Mouse (Mus musculus): Measurements from ENCODE around the gene Setd4.

Setd4 gene

DNA sequence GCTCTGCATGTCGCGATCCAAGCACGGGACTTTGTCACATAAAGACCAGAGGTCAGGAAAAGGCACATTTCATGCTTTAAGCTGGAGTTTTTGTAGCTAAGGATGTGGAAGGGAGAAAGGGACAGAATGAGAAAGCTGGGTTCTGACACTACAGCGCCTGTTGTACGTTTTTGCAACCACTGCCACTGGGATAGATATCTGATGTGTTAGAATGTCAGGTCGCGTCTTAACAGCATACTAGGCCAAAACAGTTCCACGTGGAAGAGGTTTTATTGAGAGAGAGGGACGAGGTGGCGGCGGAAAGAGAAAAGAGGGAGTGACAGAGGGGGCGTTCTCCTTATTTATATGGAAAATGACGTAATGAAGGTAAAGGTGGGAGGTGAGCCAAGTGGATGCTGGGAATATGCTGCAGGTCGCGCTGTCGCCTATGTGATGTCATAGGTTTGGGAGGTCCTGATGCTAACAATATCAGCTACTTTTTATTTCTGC, 662 bp upstream of the Setd4 start:
- DNase-seq (ENCODE audit: low read depth, low spot score): peak; percentile 13
- H3K27me3 ChIP-seq (ENCODE audit: control insufficient read depth, insufficient read depth, low read length, poor library complexity, severe bottlenecking): no peaks in the 10 kb centered on the region
- H3K36me3 ChIP-seq (ENCODE audit: control insufficient read depth, insufficient read depth, low read length, poor library complexity, severe bottlenecking): no peaks in the 10 kb centered on the region

DNA sequence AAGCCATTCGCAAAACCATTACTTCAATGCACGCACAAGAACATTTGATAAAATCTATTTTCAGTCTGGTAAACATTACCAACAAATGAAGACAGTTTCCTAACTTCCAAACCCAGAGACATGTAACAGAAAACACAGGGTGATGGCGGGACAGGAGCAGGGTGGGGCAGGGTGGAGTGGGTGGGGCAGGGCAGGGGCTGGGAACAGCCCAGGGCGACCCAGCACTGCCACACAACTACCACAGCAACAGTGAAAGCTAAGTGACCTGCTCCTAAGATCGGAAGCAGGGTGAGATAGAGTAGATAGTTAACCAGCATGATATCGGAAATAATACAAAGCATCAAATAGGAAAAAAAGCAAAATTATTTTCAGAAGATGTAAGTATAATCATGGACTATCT, 4.4 kb downstream of the Setd4 start:
- Histone ChIP-seq H3K27me3 (ENCODE audit: control insufficient read depth, insufficient read depth, low read length, poor library complexity, severe bottlenecking) (no peaks in the 10 kb centered on the region), H3K36me3 (ENCODE audit: control insufficient read depth, insufficient read depth, low read length, poor library complexity, severe bottlenecking) (no peaks in the 10 kb centered on the region)
- no peak for DNase-seq (ENCODE audit: low read depth, low spot score)

DNA sequence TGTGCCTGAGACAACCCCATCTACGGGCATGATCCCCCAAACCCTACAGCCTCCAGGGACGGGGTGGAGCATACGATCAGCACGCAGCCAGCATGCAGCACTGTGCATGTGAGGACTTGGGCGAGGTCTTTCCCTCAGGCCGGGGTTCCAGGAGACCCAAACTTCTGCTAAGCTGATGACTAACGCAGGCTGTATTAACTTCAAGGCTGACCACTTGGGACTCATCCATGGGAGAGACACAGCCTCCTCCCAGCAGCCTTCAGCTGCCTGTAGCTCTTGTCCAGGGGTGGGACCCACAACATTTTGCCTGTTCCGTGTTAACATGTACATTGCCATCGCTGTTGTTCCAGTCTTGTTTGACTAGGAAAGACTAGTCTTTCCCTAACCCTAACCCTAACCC, 6.3 kb downstream of the Setd4 start:
- H3K27me3 ChIP-seq (ENCODE audit: control insufficient read depth, insufficient read depth, low read length, poor library complexity, severe bottlenecking): no peaks in the 10 kb centered on the region
- DNase-seq (ENCODE audit: low read depth, low spot score): no peak
- peaks cover 2% of the 10 kb centered on the region for H3K36me3 ChIP-seq (ENCODE audit: control insufficient read depth, insufficient read depth, low read length, poor library complexity, severe bottlenecking)

DNA sequence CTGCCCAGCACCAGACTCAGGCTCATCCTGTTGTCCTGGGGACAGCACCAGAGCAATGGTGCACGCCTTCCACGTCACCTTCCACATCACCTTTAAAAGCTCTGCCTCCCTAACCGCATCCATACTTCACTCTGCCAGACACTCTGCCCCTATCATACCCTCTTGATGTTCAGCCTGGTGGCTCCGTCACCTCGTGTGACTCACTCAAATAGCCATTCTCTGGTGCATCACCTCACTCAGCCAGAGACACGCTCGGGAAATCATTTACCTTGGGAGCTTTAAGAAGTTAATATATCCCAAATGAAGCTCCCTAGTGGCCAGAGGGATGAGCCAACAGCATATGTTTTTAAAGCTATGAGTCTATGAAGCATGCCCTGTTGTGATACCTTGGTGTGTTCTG, 7.1 kb downstream of the Setd4 start:
- DNase-seq (ENCODE audit: low read depth, low spot score): no peak
- peaks cover 2% of the 10 kb centered on the region for H3K36me3 ChIP-seq (ENCODE audit: control insufficient read depth, insufficient read depth, low read length, poor library complexity, severe bottlenecking)
- no peaks in the 10 kb centered on the region for H3K27me3 ChIP-seq (ENCODE audit: control insufficient read depth, insufficient read depth, low read length, poor library complexity, severe bottlenecking)

DNA sequence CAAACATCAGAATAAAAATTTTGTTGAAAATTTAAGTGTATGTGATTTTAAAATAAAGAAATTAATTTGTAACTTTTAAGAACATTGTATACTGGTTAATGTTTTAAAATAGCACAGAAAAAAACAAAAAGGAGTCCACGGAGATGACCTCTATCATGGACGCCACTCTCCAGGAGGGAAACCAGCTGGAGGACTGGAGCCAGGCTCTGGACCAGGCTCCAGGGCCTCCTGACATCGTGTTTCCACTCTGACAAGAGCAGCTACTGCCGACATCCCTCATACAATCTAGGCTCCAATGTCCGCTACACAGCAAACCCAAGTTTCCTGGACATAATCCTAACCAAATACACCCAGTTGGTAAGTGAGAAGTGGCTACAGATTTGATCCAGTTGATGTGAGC, 8.1 kb downstream of the Setd4 start:
- Histone ChIP-seq H3K36me3 (ENCODE audit: control insufficient read depth, insufficient read depth, low read length, poor library complexity, severe bottlenecking) (peaks cover 2% of the 10 kb centered on the region), H3K27me3 (ENCODE audit: control insufficient read depth, insufficient read depth, low read length, poor library complexity, severe bottlenecking) (no peaks in the 10 kb centered on the region)
- DNase-seq (ENCODE audit: low read depth, low spot score): no peak

DNA sequence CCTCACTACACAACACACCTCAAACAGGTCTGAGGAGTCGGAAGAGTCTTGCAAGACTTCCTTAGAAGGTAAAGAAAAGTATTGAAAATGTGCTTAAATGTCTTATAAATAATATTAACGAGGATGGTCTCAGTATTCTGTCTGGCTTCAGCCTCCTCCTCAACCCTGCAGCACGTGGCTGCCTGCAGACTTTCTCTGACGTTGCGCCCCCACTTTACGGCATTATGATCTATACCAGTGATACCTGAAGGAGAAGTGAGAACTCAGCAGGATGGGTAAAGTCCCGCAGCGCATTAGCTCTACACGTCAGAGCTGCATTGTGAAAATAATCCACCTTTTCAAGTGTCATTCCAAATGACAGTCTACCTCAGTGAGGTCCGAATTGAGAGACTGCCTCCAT, 9.4 kb downstream of the Setd4 start:
- Histone ChIP-seq H3K36me3 (ENCODE audit: control insufficient read depth, insufficient read depth, low read length, poor library complexity, severe bottlenecking) (peaks cover 5% of the 10 kb centered on the region), H3K27me3 (ENCODE audit: control insufficient read depth, insufficient read depth, low read length, poor library complexity, severe bottlenecking) (no peaks in the 10 kb centered on the region)
- DNase-seq (ENCODE audit: low read depth, low spot score): no peak

DNA sequence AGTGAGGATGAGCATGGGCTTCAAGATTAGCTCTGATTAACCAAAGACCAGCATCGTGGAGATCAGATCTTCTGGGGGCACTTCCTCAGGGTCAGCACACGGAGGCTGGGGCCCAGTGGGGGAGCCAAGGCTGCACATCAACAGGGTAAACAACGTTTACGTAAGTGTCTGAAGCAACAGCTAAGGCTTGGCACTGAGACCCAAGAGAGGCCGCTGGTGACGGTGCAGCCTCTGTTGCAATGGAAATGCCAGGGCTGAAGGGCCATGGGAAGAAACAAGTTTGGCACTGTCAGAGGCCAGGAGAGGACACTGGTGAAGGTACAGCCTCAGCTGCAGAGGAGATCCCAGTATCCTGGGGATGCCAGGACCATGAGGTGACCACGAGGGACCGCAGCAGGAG, 10.5 kb downstream of the Setd4 start:
- H3K36me3 ChIP-seq (ENCODE audit: control insufficient read depth, insufficient read depth, low read length, poor library complexity, severe bottlenecking): peaks cover 5% of the 10 kb centered on the region
- H3K27me3 ChIP-seq (ENCODE audit: control insufficient read depth, insufficient read depth, low read length, poor library complexity, severe bottlenecking): no peaks in the 10 kb centered on the region
- DNase-seq (ENCODE audit: low read depth, low spot score): no peak

DNA sequence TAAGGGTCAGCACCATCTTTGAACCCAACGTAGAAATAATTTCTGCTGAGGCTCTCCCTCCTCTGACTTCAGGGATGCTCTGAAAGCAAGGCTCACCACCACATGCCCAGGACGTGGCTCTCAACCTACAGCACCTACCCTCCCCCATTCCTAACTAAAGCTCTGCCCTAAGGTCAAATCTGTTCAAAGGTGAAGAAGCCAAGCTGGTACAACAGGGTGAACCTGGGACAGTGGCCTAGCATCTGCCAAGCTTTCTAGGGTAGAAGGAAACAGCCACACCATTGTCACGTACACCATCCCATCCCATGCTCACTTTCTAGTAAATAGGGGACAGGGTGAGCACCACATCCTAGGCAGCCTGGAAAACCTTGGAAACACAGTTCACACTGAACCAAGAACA, 11.2 kb downstream of the Setd4 start:
- no peaks in the 10 kb centered on the region for H3K27me3 ChIP-seq (ENCODE audit: control insufficient read depth, insufficient read depth, low read length, poor library complexity, severe bottlenecking)
- peaks cover 5% of the 10 kb centered on the region for H3K36me3 ChIP-seq (ENCODE audit: control insufficient read depth, insufficient read depth, low read length, poor library complexity, severe bottlenecking)
- no peak for DNase-seq (ENCODE audit: low read depth, low spot score)

DNA sequence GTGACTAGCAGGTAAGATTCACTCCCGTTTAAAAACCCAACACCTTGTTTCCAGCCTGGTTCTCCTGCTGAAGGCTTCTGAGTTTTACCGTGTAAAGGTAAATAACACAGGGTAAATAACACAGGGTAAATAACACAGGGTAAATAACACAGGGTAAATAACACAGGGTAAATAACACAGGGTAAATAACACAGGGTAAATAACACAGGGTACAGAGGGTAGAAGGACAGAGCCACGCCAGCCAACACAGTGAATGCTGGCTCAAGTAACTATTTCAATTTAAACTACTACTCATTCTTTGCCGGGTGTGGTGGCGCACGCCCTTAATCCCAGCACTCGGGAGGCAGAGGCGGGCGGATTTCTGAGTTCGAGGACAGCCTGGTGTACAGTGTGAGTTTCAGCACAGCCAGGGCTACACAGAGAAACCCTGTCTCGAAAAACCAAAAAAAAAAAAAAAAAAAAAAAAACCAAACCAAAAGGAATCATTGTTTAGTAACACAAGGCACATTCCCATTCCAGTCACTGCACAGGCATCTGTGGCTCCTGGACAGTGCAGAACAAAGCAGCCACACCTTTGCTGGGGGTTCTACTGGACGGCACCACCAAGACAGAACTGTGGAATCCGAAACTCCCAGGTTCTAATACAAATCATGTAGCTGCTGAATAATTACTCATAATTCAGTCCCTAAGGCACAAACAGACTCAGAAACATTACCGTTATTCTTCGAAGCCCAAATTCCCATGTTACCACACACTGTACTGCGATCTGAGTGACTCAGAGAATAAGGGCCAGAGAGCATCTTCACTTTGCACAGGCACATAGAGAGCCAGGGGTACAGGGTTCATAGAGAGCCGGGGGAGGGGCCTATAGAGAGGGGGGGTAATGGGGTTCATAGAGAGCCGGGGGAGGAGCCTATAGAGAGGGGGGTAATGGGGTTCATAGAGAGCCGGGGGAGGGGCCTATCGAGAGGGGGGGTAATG, 12.1 kb downstream of the Setd4 start:
- Histone ChIP-seq H3K27me3 (ENCODE audit: control insufficient read depth, insufficient read depth, low read length, poor library complexity, severe bottlenecking) (no peaks in the 10 kb centered on the region), H3K36me3 (ENCODE audit: control insufficient read depth, insufficient read depth, low read length, poor library complexity, severe bottlenecking) (peaks cover 5% of the 10 kb centered on the region)
- no peak for DNase-seq (ENCODE audit: low read depth, low spot score)

DNA sequence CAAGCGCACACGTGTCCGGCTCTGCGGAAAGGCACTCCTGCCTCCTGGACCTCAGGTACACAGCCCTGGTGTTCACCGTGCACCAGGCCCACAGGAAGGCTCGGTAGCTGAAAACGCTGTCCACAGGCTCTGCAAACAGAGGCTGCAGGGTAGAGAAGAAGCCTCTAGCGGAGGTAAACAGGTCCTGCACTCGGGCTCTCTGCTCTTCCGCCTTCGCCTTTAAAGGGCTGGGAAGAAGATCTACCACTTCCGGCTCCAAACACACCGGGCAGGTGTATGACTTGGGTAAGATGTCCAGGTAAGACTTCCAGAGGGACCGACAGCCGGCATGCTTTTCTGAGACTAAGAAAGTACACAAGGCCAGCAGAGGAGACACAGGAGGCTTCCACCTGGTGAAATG, 12.9 kb downstream of the Setd4 start:
- Histone ChIP-seq H3K27me3 (ENCODE audit: control insufficient read depth, insufficient read depth, low read length, poor library complexity, severe bottlenecking) (no peaks in the 10 kb centered on the region), H3K36me3 (ENCODE audit: control insufficient read depth, insufficient read depth, low read length, poor library complexity, severe bottlenecking) (peaks cover 5% of the 10 kb centered on the region)
- DNase-seq (ENCODE audit: low read depth, low spot score): no peak

DNA sequence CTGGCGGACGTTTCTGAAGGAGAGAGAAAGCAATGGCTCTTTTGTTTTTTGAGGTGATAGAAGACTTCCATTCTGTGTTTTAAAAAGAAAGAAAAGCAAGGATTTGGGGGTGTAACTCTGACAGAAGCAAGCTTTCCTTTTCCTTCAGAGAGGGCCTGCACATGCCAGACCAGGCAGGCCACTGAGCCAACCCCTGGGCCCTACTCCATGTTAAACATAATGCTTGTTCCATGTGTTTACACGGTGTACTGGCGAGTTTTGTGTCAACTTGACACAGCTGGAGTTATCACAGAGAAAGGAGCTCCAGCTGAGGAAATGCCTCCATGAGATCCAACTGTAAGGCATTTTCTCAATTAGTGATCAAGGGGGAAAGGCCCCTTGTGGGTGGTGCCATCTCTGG, 15.6 kb downstream of the Setd4 start:
- Histone ChIP-seq H3K36me3 (ENCODE audit: control insufficient read depth, insufficient read depth, low read length, poor library complexity, severe bottlenecking) (peaks cover 4% of the 10 kb centered on the region), H3K27me3 (ENCODE audit: control insufficient read depth, insufficient read depth, low read length, poor library complexity, severe bottlenecking) (no peaks in the 10 kb centered on the region)
- no peak for DNase-seq (ENCODE audit: low read depth, low spot score)

DNA sequence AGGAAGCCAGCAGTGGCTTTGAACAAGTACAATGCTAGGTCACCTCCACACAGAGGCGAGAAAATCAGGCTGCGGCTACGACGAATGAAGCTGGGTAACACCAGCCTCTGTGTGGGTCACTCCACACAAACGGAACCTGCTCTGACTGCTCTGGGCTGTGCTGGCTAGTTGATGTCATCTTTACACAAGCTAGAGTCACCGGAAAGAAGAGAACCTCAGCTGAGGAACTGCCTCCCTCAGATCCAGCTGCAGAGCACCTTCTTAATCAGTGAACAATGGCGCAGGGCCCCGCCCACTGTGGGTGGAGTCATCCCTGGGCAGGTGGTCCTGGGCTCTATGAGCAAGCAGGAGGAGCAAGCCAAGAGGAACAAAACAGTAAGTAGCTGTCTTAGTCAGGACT, 17.5 kb downstream of the Setd4 start:
- peaks cover 4% of the 10 kb centered on the region for H3K36me3 ChIP-seq (ENCODE audit: control insufficient read depth, insufficient read depth, low read length, poor library complexity, severe bottlenecking)
- peak; percentile 50 for DNase-seq (ENCODE audit: low read depth, low spot score)

DNA sequence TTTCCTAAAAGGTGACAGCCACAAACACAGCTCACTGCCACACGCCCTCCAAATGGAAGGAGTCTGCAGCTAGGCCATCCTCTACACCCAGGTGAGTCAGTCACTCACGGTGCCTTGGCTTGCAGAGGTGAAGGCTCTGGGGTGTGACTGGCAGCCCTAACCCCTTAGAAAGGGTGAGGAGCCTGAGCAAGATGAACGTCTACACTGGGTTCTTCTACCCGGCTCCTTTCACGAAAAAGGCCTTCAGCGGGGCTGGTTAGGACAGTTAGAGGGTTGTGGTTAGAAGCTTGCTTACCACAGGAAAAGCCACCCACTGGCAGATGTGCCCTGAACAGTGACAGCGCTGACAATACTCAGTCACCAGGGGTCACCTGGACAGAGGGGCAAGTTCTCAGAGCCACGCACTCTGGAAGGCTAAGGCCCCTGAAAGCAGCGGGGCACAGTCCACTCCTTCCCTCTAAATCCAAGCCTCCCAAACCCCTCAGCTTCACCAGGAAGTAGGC, 18.1 kb downstream of the Setd4 start:
- Histone ChIP-seq H3K36me3 (ENCODE audit: control insufficient read depth, insufficient read depth, low read length, poor library complexity, severe bottlenecking) (peaks cover 4% of the 10 kb centered on the region), H3K27me3 (ENCODE audit: control insufficient read depth, insufficient read depth, low read length, poor library complexity, severe bottlenecking) (no peaks in the 10 kb centered on the region)
- DNase-seq (ENCODE audit: low read depth, low spot score): peak; percentile 48

More for the DNA sequence above, 17.5 kb downstream of the Setd4 start:
- no peaks in the 10 kb centered on the region for H3K27me3 ChIP-seq (ENCODE audit: control insufficient read depth, insufficient read depth, low read length, poor library complexity, severe bottlenecking)

DNA sequence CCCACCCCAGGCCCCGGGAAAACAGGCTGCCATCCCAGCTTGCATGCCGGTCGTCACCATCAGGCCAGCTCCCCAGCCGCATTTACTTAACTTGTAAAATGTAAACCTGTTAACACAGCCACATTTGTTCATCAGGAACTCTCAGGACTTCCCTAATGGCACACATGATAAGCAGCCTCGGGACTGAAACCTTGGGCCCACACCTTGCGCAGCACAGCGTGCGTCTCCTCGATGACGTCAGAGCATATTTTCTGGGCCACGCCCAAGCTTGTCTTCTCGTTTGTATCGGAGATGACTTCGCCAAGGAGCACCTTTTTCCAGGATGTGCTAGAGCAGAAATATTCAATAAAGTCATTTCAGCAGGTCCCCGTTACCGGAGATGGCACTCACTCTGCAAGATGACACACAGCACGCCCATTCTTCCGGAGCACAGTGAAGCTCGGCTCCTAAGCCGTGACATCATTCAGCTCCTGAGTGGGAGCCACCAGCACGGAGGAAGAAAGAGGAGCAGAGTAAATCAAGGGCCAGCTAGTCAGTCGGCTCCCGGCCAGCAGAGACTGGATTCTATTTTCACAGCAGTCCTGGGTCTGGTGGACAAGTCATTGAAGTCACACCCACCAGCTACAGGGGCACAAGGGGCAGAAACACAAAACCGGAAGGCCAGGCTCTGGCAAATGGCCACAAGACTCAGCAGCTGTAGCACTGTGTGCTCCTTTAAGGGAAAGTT, 18.7 kb downstream of the Setd4 start:
- no peak for DNase-seq (ENCODE audit: low read depth, low spot score)
- Histone ChIP-seq H3K27me3 (ENCODE audit: control insufficient read depth, insufficient read depth, low read length, poor library complexity, severe bottlenecking) (no peaks in the 10 kb centered on the region), H3K36me3 (ENCODE audit: control insufficient read depth, insufficient read depth, low read length, poor library complexity, severe bottlenecking) (peaks cover 4% of the 10 kb centered on the region)

DNA sequence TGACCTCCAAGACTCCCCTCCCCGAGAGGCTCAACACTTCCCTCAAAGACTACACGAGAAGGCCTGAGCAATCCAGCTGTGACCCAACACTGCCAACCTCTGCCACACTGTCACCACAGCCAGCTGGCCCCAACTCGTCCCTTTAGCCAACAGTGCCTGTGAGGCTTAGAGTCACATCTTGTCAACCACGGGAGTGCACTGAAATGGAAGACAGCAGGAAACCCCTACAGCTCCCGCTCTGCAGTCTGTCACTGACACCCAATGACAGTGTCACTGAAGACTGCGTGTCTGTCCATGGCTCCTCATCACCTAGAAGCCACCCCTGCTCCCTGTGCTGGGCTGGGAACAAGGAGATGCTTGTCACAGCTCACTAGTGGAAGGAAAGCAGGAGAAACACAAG, 22.7 kb downstream of the Setd4 start:
- DNase-seq (ENCODE audit: low read depth, low spot score): no peak
- H3K36me3 ChIP-seq (ENCODE audit: control insufficient read depth, insufficient read depth, low read length, poor library complexity, severe bottlenecking): no peaks in the 10 kb centered on the region
- H3K27me3 ChIP-seq (ENCODE audit: control insufficient read depth, insufficient read depth, low read length, poor library complexity, severe bottlenecking): no peaks in the 10 kb centered on the region
